Mouse (Mus musculus): ENCODE measurements at regions not wholly inside any gene's neighbourhood (a gene's known extent, or its start where the extent isn't known, plus 50 kb on each side); places are given as distances from the start of the nearest gene placed in this dataset.

DNA sequence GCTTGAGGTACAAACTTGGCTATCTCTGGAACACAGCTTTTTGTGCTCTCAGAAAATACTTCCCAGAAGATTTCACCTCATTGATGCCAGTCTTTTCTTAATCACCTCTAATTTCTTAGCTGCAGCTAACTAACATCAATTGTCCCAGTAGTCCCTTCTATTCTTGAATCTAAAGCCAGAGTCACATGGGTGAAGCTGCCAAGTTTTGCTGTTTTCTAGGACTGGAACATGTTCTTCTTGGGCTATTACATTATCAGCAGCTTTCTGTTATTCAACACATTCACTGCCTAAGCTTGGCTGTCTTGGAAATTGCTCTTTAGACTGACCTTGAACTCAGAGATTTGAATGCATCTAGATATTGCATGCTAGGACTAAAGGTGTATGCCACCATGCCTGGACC, 583.9 kb downstream of the Cetn3 start:
- no peak for DNase-seq

- no peak for DNase-seq
Measured at GRCm38 (mm10) chr13:82371579-82371978, 588.7 kb downstream of the Cetn3 start.

DNA sequence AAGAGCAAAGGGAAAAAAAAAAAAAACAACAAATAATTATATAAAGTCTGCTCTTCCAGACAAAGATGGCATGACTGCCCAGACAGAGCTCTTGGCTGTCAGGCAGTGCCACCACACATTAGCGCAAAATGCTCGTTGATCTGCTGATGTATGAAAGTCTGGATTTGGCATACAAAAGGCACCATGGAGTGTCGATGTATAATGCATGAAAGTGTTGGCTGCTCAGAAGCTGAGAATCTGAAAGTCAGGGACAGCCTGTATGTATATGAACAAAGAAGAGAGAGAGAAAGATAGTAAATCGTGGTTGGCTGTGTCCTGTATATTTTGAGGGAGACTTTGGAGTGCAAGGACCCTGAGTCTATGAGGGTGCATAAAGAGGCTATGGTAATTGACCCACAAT, 589.7 kb downstream of the Cetn3 start:
- DNase-seq: no peak

DNA sequence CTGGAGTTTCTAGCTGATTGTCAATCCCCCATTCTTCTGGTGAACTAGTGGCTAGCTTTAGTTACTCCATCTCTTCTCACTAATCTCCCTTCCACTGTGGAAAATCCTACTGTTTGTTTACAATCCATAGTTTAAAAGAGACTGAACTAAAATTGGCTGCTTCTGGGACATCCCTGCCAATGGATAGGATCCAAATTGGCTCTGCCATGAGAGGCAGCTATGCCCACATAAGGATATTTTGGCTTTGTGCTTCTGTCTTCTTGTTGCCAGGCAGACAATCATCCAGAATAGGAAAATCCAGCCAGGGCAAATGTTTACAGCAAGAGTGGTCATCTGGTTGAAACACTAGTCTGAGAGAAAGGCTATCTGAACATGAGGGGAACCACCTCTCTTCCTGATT, 610.0 kb downstream of the Cetn3 start:
- DNase-seq: no peak

DNA sequence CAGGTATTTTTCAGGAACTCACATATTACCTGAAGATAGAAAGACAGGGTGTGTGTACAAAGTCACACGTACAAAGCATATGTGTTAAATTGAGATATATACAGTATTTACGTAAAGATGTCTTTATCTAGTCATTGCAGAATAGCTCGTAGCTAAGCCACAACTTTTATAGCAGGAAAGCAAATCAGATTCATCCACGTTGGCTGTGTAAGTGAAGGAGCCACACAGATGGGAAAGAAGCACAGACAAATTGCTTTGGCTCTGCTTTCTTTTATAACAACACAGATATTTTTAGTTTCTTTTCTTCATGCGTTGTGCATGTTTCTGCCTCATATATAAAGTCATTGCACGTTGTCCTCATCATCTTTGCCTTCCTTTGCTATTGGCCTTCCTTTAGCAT, 610.6 kb downstream of the Cetn3 start:
- DNase-seq: no peak

DNA sequence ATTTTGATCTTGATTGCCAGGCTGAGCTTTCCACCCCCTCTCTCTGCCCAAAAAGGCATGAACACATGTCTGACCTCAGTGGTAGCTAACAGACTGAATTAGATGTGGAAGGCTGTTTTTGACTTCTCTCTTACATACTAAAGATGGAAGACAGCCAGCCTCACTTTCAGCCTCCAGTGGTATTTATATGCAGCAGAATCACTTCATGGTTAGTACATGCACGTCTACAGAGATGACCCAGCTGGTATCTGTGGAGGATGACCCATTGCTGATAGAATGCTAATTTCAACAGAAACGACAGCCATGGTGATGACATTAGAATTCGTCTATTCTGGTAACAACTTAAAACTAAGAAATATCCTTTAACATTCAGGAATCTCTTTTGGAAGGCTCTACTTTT, 630.8 kb downstream of the Cetn3 start:
- DNase-seq: no peak

GRCm38 (mm10) chr13:82420966-82421365, 638.1 kb downstream of the Cetn3 start:
- DNase-seq: no peak

- DNase-seq: no peak
Measured at GRCm38 (mm10) chr13:82423911-82424654, 641.2 kb downstream of the Cetn3 start.

DNA sequence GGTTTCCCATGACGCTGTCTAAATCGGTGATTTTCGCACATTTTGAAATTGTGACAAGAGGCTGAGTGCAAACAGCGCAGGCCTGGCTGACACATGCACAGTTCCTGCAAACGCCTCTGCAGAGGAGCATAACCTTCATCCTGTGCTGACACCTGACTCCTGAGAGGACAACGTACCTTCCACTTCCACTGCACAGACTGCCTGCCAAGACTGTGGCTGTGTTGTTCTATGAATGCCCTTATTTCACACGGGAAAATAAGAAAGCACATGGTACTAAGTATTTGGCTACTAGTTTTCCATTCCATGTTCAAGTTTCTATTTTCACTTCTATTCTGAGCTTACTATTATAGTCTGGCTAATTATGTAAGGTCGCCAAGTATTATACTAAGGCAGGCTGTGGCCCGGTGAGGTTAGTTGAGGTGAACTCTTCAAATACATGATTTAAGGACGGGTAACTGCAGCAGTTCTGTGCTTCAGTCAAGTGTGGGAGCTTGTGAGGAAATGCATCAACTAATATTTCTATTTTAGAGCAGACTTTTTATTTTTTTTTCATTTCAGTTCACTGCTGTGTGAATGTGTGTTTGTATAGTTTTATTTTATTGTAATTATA, 642.0 kb downstream of the Cetn3 start:
- DNase-seq: no peak

DNA sequence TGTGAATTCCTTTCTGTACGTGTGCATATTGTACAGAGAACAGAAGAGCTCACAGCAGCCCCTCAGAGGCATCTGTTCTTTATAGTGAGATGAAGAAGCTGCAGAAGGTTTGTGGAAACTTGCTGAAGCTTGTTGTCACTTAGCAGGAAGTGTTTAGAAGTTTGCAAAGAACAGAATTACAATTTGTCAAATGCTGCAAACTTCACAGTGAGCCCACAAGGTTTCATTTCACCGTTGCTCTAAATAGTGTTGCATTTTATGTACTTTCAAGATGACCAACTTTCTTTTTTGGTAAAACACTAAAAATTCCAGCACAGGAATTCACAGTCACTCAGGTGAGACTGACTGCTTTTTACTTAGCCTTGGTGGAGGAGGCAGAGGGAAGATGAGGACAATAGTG, 649.5 kb downstream of the Cetn3 start:
- DNase-seq: no peak

- no peak for DNase-seq
Measured at GRCm38 (mm10) chr13:82439294-82439693, 656.4 kb downstream of the Cetn3 start.

- DNase-seq: no peak
Measured at GRCm38 (mm10) chr13:82453650-82454049, 670.8 kb downstream of the Cetn3 start.

- no peak for DNase-seq
Measured at GRCm38 (mm10) chr13:82483265-82483929, 700.5 kb downstream of the Cetn3 start.

- no peak for DNase-seq
Measured at GRCm38 (mm10) chr13:82496606-82497005, 713.7 kb downstream of the Cetn3 start.

DNA sequence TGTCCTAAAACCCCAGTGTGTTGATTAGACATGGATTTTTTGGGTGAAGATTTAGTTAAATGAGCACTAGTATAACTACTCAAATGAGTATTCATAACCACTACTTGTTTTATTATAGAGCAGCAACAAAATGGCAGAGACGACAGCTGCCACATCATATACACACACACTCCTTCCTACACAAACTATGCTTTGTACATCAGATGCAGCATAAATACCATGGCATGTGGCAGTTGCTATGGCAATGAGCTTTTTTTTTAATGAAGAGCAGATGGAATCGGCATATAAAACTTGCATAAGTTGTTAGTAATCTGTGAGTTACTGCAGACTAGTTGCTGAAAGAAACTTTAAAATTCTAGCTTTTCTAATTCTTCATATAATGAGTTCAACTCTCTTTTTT, 725.3 kb downstream of the Cetn3 start:
- DNase-seq: no peak

- DNase-seq: no peak
Measured at GRCm38 (mm10) chr13:82509512-82509911, 726.6 kb downstream of the Cetn3 start.
